Mouse (Mus musculus): ENCODE measurements around the gene Mfsd2a. TPM values are rescaled to one million over a fixed set of nuclear protein-coding genes. Genes with fewer than 3 reads are reported as not detected.

Mfsd2a gene
- polyA plus RNA-seq (2017; shearing (Covaris generic)): 3.1 TPM

DNA sequence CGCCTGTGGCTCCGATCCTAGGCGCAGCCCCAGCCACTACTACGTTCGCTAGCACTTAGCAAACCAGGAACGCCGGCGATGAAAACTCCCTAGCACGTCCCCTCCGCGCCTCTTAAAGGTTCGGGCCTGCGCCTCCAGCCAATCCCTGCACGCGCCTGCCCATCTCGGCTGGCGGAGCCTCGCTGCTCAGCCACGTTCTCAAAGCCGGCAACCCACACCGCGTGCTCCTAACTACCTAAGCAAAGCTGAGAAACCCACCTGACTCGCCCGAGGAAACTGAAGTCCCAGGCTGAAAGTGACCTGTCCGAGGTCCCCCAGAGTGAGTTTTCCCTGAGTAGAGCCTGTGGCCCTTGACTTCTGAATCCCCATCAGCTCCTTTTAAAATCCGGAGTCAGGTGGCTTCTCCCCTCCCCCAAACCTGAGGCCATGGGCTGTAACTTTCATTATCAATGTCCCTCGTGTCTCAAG is at the start of gene Mfsd2a:
Mfsd2a (minus strand) TSS at position 89 of the 468 bp plus-strand sequence.

DNA sequence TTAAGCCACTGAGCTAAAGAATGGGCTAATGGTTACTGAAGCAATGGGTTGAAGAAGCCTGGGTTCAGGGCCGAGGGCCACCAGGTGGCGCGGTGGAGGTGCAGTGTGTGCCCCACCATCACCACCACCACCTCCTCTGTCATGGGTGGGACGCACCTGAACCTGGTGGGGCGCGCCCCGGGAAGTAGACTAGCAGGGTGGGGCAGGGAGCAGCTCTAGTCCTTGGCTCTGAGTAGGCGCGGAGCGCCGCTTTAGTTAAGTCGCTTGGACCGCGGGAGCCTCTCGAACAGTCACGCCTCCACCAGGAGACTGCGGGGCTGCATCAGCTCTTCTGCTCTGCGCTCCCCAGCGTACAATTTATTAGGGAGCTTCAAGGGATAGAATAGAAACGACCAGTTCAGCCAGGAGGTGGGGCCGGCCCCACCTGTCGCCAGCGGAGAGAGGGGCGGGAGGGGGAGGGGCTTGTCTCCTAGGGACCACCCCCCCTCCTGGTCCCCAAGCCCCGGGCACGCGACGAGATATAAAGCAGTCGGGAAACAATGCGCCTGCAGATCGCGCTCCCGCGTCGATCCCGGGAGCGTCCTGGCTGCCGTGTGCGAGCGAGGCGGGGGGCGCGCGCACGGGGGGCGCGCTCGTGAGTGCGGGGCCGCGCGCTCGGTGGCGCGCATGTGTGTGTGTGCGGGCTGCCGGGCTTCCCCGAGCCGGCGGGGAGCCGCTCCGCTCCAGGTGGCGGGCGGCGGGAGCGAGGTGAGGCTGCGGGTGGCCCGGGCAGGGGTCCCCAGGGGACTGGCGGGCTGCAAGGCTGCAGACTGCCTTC is 34.6 kb upstream of the Mfsd2a start, which contains the start of gene Mycl:
Mycl (plus strand) TSS at position 249 of the 817 bp plus-strand sequence.

Other genes starting within 250 kb of the Mfsd2a start
- gene Ppt1, start 124.9 kb downstream of the Mfsd2a start, polyA plus RNA-seq (2017; shearing (Covaris generic)): 123 TPM
- gene Cap1, start 75.1 kb downstream of the Mfsd2a start, polyA plus RNA-seq (2017; shearing (Covaris generic)): 163 TPM
- gene Mycl, start 34.5 kb upstream of the Mfsd2a start, polyA plus RNA-seq (2017; shearing (Covaris generic)): not detected
- gene Trit1, start 55.4 kb upstream of the Mfsd2a start, polyA plus RNA-seq (2017; shearing (Covaris generic)): 26.1 TPM
- gene Bmp8b, start 144.0 kb upstream of the Mfsd2a start, polyA plus RNA-seq (2017; shearing (Covaris generic)): 0.21 TPM
- not detected for gene Oxct2b, start 155.1 kb upstream of the Mfsd2a start, polyA plus RNA-seq (2017; shearing (Covaris generic))
- gene Ppie, start 178.8 kb upstream of the Mfsd2a start, polyA plus RNA-seq (2017; shearing (Covaris generic)): 101 TPM
- not detected for gene Hpcal4, start 222.0 kb upstream of the Mfsd2a start, polyA plus RNA-seq (2017; shearing (Covaris generic))
- not detected for gene Nt5c1a, start 240.3 kb upstream of the Mfsd2a start, polyA plus RNA-seq (2017; shearing (Covaris generic))

Measured in inflammation-experienced regulatory T-cells, adult 16 weeks (primary cell).